Mouse (Mus musculus) midbrain, postnatal 0 days (tissue): Measurements from ENCODE around the gene Npffr2. TPM values are rescaled to one million over a fixed set of nuclear protein-coding genes. Genes with fewer than 3 reads are reported as not detected.

Experiments used
- ATAC-seq: fragments of 200-750 bp; cut with Nextera tagmentation; 2 replicates; pipeline ENCODE4 v1.8.0; 2017; ENCODE audit warnings: moderate number of reproducible peaks, mild to moderate bottlenecking, moderate TSS enrichment, moderate library complexity; ENCODE audit not compliant: low FRiP score
- DNase-seq: peaks from one replicate; pipeline ENCODE4 v3.0.0-alpha.2; 2015; ENCODE audit warnings: low spot score
- H3K27ac ChIP-seq: fragments of 300-500 bp; sonication (generic); 2 replicates; pipeline ENCODE4 v1.5.1; 2014; ENCODE audit warnings: low read depth, mild to moderate bottlenecking, low read length, mixed read lengths
- H3K27me3 ChIP-seq: fragments of 300-500 bp; sonication (generic); 2 replicates; pipeline ENCODE4 v1.6.1; 2014; ENCODE audit warnings: low read length, control low read depth, mixed read lengths; ENCODE audit not compliant: insufficient read depth
- H3K36me3 ChIP-seq: fragments of 300-500 bp; sonication (generic); 2 replicates; pipeline ENCODE4 v1.6.1; 2014; ENCODE audit warnings: low read length, control low read depth, mixed read lengths; ENCODE audit not compliant: insufficient read depth
- H3K4me1 ChIP-seq: fragments of 300-500 bp; sonication (generic); 2 replicates; pipeline ENCODE4 v1.6.1; 2014; ENCODE audit warnings: mild to moderate bottlenecking, control low read depth, antibody characterized with exemption, low read length, mixed read lengths; ENCODE audit not compliant: insufficient read depth
- H3K4me2 ChIP-seq: fragments of 300-500 bp; sonication (generic); 2 replicates; pipeline ENCODE4 v1.6.1; 2014; ENCODE audit warnings: low read depth, mild to moderate bottlenecking, low read length, mixed read lengths; ENCODE audit not compliant: poor library complexity, severe bottlenecking
- H3K4me3 ChIP-seq: fragments of 300-500 bp; sonication (generic); 2 replicates; pipeline ENCODE4 v1.5.1; 2014; ENCODE audit warnings: low read depth, mild to moderate bottlenecking, low read length, moderate library complexity
- H3K9ac ChIP-seq: fragments of 300-500 bp; sonication (generic); replicated peaks from 2 replicates; pipeline ENCODE4 v1.6.1; 2014; ENCODE audit warnings: mild to moderate bottlenecking, low read length, moderate library complexity, mixed read lengths; ENCODE audit not compliant: poor library complexity, severe bottlenecking
- H3K9me3 ChIP-seq: fragments of 300-500 bp; sonication (generic); 2 replicates; pipeline ENCODE4 v1.6.1; 2016; ENCODE audit warnings: low read length, control low read depth
- CTCF ChIP-seq: IDR thresholded peaks from 2 replicates; pipeline ENCODE4 v1.5.1; 2016; ENCODE audit warnings: antibody characterized with exemption, mild to moderate bottlenecking
- WGBS: fragments of 180-500 bp; shearing (Covaris S2); extraction: QIAGEN DNeasy Blood & Tissue Kit; methylation state at CpG from one replicate; pipeline ENCODE4 v1.1.7; 2014; 5-methylcytosine and 5-hydroxymethylcytosine counted together
- polyA plus RNA-seq: library from polyadenylated mRNA; unstranded; fragments of >200 nt; fragmentation: Nextera tagmentation; extraction: Ambion mirVana; gene quantifications from 2 replicates; pipeline ENCODE4 v1.2.1, GENCODE M21; 2015
- total RNA-seq: library from RNA; depleted of rRNA; stranded (reverse); fragments of >200 nt; gene quantifications from 2 replicates; pipeline ENCODE4 v1.2.3, GENCODE M21; 2014; rRNA removed

The Npffr2 gene
- total and polyA plus RNA-seq, 2 experiments from 2014 or later, result 0.12 to 0.38 TPM

DNA sequence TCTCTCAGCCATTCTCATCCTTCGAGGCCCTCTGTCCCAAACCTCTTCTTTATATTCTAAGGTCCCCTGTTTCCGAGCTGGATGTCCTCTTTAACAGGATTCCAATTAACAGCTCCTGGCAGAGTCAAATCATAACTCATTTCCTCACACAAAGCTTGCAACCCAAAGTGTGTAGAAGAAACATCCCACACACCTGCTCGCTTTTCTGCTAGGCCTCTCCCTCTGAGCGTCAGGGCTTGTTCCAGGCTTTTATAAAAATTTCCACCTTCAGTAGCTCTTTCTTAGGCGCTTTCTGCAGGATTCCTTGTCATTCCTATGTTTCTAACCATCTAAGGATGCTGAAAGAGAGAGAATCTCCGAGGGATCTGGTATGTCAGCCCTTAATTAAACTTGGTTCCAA lies 85.0 kb downstream of the Npffr2 start:
- no peak overlapping the region for H3K27ac ChIP-seq
- no peak overlapping the region for H3K9ac ChIP-seq
- DNase-seq (no peak), ATAC-seq (no peak)
- no peaks in the 10 kb centered on the region for H3K4me1 ChIP-seq
- no peaks in the 10 kb centered on the region for H3K9me3 ChIP-seq
- no peak for TF ChIP-seq CTCF
- no peaks in the 10 kb centered on the region for H3K36me3 ChIP-seq
- no peaks in the 10 kb centered on the region for H3K27me3 ChIP-seq
- H3K4me2 ChIP-seq, result no peak overlapping the region
- WGBS, result 72% methylated on average over 6 of the region's 6 CpGs
- no peak overlapping the region for H3K4me3 ChIP-seq

GRCm38 (mm10) chr5:89631599-89631998 lies 104.4 kb downstream of the Npffr2 start:
- Histone ChIP-seq H3K27me3 (no peaks in the 10 kb centered on the region), H3K4me3 (no peak overlapping the region), H3K9ac (no peak overlapping the region), H3K4me2 (no peak overlapping the region), H3K4me1 (no peaks in the 10 kb centered on the region), H3K9me3 (no peaks in the 10 kb centered on the region), H3K36me3 (no peaks in the 10 kb centered on the region), H3K27ac (no peak overlapping the region)
- no peak for TF ChIP-seq CTCF
- ATAC-seq (no peak), DNase-seq (no peak)
- whole genome bisulfite sequencing, result 76% methylated on average over 1 of the region's 1 CpGs

Other genes starting within 250 kb of the Npffr2 start
- 0.66 TPM in 1 of 2 replicates, not detected in the other for gene Gc, start 69.5 kb upstream of the Npffr2 start, total RNA-seq
- gene Gc, start 69.5 kb upstream of the Npffr2 start, polyA plus RNA-seq, result 0.11 and 0.16 TPM in 2 replicates